Mouse (Mus musculus): Measurements from ENCODE around the gene Gm15517.

- TF ChIP-seq POU5F1 (IDR thresholded peaks at IDR 0.05; ENCODE audit: borderline replicate concordance, low read length): no peak
- no peak for TF ChIP-seq NANOG (IDR thresholded peaks at IDR 0.05; ENCODE audit: borderline replicate concordance, low read length)
- no peak for TF ChIP-seq CTCF (conservative IDR thresholded peaks at IDR 0.05; ENCODE audit: low read length)
Observed at GRCm38 (mm10) chr7:44260410-44260809, 837 bp upstream of the Gm15517 start.
